Mouse (Mus musculus) right cerebral cortex, adult 18-20 months (tissue): ENCODE measurements at regions not wholly inside any gene's neighbourhood (a gene's known extent, or its start where the extent isn't known, plus 50 kb on each side); places are given as distances from the start of the nearest gene placed in this dataset.

ENCODE experiments used
- DNase-seq: peaks from one replicate; pipeline ENCODE4 v3.0.0; 2022; ENCODE audit warnings: mixed read lengths

DNA sequence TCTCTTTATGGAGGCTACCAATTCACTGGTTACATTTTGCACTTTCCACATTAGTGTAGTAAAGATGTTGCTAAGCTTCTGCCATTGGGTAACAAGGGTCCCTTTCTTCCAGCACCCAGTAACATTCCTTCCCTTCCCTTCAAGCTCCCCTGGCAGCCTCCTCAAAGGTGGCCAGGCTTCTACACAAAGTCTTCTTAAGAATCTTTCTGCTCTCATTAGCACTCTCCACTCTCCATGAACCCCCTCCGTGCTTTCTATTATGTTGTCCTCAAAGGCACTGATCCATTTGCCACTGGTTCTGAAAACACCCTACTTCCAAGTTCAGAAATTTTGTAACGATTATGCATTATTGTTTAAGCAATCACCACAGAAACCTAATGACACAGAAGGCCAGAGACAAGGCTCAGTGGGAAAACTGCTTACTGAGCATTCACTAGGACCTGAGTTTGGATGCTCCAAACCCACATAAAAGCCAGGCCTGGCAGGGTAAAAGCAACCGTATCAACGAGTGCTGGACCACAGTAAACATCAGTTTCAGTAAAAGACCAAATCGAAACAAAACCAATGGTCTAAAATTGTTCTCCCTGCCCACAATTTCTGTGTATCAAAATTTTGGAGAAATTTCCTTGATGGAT lies 522.6 kb downstream of the Gja1 start:
- DNase-seq: peak; percentile 34

DNA sequence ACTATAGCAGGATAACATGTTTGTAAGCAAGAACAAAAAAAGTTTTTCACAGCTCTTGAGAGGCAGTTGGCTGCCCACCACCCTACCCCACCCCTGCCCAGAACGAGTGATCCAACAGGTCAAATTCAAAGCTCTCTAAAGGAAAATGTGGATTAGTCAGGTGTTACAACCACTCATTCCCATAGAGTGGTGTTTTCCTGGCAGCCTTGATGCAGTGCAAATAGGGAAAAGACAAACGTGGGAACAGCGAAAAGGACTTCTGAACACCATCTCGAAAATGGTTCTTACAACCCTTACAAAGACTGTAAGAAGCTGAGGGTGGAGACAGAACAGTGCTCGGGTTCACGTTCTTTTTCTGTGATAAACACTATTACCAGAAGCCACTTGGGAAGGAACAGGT lies 523.8 kb downstream of the Gja1 start:
- no peak for DNase-seq

DNA sequence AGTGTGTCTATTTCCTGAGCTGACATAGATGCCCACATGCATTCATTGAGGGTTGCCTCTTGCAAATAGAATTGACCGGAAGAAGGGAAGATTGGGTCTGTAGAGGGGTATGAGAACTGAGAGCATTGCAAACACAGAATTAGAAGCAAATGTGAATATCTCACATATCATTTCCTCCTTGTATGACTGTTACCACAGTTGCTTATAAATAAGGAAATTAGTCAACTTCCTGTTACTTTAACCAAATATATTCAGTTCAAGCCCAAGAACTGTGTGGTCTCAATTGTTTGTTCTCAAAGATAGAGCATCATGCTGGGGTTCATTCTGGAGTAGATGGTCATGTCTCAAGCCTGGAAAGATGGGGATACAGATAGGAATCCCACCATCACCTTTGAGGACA lies 535.6 kb downstream of the Gja1 start:
- no peak for DNase-seq

DNA sequence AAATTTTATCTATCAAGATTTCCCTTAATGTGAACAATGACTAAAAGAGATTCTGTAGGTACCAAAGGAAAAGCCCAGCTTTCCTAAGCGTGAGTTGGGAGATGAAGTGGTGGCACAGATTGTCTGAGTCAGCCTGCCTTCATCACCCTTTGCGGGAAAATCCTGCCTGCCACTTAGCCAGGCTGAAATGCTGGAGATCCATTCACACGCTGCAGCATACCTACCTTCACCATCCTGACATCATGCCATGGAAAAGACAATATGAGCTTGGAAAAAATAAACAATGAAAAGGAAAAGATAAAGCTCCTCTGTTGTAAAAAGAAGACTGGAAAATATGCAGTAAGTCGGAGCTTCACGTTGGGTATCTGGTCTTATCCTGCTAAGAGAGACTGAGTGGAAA lies 537.0 kb downstream of the Gja1 start:
- no peak for DNase-seq

DNA sequence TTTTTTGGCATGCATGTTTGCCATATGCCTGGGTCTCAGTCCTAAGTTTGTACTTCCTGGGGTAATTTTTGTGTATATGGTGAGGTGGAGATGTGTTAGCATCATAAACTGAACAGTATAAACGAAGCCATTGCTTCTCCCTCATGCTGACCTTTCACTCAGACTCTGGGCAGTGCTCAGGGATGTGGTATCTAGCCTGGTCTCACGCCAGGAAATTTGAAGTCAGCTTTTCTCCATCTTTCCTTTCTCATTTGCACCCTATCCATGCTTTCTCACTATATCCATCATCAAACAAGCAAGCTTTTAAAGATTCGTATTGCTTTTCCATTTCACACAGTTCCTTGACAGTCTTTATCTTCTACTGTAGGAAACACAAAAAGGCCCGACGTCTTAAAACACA lies 541.3 kb downstream of the Gja1 start:
- no peak for DNase-seq

DNA sequence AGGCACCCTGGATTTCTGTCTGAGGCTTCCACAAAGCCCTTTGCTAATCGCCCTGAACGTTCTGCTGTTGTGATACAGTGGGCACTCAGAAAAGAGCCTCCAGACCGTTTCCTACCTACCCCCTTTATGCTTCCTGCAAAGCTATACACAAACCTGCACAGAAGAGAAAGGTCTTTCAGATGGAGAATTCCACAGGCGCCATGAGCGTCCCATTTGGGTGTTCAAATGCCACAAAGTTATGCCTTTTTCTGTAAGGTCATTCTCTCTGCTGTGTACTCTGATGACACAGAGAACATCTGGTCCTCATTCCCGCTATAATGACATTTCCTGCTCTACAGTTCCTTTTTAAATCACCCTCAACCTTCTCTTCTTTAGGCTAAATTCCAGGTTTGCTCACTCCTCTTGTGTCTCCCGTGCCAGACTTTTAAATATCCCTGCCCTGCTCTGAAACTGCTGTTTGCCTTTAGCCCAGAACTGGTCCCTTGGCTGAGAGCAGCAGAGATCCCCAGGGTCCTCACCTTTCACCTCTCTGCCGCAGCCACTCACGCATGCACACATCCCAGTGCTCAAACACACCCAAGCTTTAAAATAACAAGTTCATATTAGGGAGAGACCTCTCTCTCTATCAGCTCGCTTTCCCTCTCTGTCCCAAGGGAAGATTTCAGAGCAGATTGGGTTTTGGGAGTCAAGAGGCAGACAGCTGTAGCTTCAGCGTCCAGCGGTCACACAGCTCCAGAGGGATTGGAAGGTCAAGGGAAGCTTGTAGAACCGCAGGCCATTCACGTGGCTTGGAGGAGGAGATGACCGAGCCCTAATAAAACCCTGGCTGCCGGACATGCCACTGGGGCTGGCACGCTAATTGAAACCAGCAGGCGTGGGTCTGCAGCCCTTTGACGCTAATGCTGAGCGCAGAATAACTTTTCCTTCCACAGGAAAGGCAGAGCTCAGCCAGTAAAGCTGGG lies 543.9 kb downstream of the Gja1 start:
- peak; percentile 13 for DNase-seq

DNA sequence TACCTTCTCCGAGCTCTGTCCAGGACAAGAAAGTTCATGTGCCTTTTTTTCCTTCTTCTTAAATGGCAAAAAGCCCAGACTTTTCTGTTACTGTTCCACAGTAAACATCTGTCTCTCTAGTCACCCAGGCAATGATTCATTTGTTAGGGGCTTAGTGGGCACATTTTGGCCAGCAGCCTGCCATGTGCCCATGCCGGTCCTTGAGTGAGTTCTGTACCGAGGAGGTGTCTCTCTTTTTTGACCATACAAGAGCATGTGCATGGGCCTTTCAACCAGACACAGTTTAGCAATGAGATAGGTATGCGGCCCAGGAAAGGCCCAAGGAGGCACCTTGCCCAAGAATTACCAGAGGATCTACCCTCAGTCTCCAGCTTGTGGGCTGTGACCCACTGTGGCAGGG lies 551.0 kb upstream of the Hsf2 start:
- peak; percentile 3 for DNase-seq

DNA sequence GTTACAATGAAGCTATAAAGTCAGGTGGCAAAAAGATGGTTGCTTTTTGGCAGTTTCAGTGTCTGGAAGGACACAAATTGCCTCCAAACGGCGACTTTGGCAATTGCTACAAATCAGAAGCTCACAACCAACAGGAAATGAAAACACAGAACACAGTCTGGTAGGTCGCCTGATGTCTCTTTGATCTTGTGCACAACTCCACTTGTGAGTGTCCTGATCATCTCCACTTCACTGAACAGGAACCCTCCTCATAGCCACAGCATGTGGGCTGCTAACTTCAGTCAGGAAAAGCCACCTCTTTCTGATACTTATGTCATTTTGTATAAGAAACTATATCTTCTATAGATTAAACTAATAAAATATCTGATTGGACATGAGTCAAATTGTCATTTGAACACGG lies 544.2 kb upstream of the Hsf2 start:
- no peak for DNase-seq

DNA sequence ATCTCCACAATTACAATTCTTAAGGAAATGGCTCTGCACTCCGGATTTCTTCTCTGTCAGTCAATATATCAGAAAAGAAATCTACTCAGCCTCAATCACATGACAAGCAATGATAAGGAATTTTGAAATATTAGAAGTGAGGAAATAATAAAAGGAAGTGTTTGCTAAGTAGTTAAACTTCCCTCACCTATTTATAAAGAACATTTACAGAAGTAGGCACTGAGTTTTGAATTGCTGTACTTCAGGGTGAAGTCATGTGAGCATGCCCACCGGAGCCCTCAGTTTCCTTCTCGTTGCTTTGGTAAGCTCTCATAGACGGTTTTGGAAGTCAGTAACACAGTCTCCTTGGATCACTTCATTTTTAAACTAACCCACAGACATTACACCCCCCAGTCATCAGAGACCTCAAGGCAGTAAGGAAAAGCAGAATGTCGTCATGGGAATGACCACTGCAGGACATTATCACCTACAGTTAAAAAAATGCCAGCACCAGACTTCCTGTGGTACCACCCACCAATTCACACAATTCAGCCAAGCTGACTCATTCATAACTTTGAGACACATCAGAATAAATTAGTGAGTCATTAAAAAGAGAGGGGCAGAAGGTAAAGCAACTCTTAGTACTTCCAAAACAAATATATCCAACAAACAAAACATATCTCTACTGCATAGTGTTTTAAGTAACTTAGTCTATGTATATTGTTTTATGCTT lies 541.6 kb upstream of the Hsf2 start:
- no peak for DNase-seq

DNA sequence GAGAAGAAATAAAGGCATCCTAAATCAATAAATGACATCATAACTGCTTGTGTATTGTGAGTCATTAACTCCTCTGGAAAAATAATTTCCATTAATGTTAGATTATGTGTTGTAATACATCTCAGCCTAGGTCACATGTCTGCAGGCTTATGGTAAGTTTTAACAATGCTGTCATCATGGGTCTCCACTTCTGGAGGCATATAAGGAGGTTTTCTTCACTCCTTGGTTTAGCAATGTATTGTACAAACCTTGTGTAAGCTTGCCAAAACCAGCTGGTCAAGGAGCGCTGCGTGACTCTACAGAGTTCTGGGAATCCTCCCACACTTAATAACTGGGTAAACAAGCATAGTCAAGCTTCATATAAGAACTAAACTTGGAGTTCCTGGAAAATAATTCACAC lies 529.5 kb upstream of the Hsf2 start:
- DNase-seq: no peak

DNA sequence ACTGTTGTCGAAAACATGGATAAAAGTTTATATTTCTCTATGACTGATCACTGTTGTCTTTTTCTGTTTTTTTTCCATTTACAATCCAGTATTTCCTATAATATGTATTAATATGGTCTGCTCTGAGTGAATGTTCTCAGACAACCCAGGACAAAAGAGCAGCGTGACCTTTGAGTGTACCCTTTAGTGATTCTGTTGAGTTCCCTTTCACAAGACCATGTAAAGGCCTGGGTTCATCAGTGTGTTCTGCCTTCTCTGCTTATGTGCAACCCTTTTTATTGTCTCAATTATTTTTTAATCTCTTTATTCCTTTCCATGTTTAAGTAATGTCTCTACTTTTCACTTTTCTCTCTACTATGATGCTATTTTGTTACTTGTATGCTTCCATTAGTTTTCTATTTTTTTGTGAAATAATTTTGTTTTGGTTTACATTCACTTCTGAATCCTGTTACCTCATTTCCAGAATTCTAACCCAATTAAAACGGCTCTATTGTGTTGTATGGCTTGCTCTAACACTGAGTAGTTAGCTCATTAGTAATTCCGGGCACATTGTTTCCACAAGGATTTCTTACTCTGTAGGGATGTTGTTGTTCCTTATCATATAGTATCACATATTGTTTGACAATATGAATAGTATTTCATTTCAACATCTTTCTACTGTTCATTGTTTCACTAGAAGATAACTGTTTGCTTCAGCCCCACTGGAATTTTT lies 523.9 kb upstream of the Hsf2 start:
- DNase-seq: no peak

DNA sequence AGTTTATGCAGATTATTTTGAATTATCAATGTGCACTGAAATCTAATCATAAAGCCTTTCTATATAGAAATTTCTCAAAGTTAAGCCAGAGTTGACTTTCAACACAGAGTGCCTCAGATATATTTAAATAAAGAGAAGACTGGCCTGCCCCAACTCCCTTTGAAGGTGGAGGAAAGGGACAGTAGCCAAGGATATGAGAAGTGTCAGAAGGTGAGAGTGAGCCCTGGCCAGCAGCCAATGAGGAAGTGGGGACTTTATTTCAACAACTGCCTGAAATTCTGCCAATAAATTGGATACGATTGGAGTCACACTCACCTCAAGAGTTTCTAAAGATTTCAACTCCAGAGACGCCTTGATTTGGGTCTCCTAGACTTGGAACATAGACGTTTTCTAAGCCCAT lies 523.0 kb upstream of the Hsf2 start:
- no peak for DNase-seq

DNA sequence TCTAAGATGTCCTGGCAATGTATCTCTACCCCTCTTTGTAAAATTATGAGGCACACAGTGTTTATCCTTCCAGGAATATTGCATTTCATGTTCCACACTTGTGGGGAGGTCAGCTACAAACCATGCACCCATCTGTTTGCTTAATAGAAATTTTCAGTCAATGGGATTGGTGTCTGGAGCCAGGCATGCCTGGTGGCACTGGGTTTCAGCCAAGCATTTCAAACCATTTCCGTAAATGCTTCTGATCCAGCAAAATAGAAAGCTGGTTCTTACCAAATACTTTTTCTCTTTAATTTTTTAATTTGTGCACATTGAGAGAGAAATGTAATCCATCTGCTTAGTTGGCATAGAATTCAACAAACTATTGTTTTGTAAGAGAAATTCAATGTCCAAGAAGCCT lies 517.3 kb upstream of the Hsf2 start:
- DNase-seq: no peak

DNA sequence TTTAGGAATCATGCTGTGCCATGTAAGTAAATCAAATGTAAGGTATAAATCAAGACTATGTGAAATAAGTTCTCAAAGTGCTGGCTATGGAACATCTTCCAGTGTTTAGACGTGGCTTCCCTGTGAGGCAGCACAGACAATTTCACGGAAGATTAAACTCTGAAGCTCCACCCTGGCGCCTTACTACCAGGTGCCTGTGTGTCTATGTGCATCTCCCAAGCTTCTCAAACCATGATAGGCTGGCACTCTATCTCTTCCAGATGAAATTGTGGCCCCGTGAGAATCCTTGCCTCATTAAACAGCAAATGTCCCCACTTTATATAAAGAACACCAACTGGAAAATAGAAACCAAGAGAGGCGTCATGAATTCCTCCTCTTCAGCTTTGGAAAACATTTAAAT lies 511.4 kb upstream of the Hsf2 start:
- no peak for DNase-seq

DNA sequence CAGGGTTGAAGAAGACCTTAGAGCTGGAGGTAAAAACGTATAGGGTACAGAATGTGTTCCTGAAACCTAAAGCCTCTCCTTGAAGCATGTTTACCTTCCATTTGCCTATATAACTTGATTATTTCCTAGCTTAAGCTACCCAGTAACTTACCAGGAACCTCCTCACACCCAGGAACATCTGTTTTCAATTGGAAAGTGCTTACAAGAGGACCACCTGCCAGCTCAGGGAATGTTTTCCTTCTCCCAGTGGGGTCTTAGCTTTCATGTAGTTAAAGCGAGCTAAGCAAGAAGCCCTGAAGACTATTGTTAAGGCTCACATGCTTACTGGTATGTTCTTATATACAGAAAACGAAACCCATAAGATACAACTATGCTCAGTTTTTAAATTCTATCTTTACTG lies 506.6 kb upstream of the Hsf2 start:
- no peak for DNase-seq

DNA sequence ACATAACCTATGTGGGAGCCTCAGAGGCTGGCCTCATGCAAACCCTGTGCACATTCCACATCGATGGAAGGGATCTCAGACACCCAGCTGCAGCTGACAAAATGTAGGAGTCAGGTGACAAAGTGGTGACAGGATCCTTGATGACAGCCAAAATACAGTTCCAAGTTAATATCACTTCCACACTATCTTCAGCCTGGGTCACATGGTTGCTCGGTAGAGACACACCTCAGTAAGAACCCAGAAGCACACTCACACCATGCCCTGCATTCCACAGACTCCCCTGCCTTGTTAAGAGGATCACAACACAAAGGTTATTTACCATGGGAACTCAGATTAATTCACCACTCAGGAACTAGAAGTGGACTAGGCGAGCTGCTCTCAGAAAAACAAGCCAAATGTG lies 505.4 kb upstream of the Hsf2 start:
- peak; percentile 12 for DNase-seq

DNA sequence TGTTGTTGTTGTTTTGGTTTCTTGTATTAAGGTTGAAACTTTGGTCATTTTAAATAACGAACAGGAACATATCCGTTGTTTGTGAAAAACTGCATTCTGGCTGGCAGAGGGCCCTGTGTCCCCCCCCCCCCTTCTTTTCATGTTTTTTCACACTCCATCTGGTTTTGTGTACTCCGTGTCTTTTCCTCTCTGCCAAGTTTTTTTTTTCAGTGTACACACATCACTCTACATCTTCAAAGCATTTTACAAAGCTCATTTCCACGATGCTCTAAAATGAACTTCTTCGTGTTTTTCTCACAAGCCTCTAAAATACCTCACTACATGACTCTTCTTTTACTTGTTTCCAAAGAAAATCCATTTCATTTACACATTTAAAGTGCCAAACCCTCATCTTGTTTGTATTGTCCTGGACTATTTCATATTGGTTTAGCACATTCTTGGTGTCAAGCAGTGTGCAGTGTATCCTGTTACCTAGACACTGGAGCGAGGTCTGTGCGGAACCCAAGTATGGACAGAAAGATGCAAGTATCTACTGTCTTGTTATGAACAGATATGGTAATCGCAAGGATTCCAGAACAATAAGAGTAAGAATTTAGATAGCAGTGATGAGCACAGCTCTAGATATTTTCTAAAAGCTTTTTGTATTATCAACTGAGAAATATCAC lies 503.5 kb upstream of the Hsf2 start:
- no peak for DNase-seq

DNA sequence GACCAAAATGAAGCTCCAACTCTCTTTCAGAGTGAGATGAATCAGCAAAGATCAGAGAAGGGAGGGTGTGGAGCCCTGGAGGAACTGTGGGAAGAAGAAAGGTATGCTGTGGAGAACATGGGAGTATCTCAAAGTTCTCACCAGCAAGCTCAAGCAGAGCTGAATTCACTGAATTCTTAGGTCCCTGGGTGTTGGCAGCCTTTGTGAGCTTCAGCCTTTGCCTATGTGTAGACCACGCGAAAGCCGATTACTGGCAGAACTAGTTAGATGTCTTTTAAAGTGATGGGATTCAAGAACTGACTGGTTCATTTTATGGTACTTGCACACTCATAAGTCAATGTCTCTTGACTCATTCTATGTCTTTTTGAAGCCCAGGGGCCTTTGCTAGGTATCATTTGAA lies 491.2 kb upstream of the Hsf2 start:
- no peak for DNase-seq

DNA sequence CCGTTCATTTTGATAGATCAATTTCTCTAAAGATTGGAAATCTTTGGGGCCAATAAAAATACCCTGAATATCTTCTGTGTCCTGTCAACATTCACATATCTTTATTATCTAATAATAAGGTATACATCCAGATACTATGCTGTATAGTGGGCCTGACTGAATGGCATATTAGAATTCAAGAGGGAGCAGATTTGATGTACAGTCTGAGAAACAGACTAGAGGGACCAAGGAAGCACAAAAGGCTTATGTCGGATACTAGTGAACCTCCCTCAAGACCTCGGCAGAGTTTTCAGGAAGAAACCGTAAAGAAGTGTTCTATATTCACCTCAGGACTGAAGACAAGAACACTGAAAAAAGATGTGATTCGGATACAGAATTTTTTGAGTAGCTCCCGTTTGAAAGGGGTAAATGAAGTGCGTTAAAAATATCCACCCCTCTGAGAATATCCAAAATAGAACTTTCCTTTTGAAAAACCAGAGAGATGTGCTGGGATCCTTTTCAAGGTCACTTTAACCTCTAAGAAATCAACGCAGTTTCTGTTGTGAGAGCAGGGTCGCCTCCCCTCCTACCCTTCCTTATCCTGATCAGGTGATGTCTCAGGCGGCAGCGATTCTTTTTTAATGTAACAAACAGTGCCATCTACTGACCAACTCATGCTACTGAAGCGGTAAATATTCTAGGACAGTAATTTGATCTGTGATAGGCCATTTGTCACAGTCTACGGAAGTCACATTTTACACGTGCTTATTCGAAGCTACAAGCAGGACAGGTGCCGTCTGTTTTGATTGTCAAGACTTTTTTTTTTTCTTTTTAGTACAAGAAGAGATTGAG lies 485.1 kb upstream of the Hsf2 start:
- peak; percentile 45 for DNase-seq

DNA sequence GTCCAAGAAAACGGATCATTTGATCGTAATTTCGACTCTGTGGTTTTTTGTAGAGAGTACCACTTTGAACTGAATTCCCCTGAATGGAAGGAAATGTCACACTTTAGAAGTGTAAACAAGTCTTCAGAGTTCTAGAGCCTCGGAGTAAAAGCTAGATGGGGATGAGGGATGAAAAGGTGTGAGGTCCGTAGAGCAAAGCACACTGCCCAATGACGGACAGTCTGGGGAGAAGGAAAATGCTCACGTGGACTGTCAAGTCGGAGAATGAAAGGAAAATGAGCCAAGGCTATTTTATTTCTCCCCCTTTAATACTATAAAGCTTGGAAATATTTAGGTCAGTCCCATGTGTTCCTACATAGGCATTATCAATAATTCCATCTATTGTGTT lies 484.5 kb upstream of the Hsf2 start:
- no peak for DNase-seq

DNA sequence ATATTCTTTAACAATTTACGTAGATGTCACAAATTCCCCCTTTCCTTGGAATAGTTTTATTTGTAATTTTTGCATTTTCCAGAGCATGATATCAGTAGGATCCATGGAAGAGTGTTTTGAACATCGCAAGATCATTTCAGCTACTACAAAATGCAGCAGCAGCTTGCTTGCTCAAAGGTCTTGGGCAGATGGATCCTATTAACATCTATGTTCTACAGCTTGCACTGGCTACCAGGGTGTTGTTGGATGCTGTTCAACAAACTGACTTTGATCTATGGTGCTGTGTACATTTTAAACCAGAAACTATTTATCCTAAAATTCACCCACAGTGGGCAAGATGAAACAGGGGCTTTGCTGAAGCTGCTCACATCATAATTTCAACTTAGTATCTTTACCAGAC lies 448.5 kb upstream of the Hsf2 start:
- no peak for DNase-seq

DNA sequence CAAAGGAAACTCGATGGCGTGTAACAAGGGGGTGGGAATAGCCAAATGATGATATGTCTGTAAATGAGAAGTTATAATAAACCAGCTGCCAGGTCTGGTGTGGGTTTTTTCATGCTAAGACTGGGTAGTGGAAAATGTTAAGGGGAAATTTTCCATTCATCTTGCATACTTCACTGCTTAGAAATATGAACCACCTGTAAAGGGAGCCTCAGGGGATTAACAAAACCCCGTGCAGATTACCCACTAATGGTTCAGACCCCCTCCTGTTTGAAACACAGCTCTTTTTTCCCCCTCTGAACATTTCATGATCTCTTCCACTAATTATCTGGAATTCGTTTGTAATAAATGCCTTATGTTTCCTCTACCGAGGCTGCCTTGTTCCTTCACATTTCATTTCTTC lies 446.0 kb upstream of the Hsf2 start:
- DNase-seq: no peak
